Mouse (Mus musculus): Measurements from ENCODE around the gene Shroom2. TPM values are rescaled to one million over a fixed set of nuclear protein-coding genes. Genes with fewer than 3 reads are reported as not detected.
"Not testable (repeated sequence)": the region's sequence is repeated elsewhere in the genome, so short reads cannot be mapped to it uniquely, and the experiment has no call there.

The Shroom2 gene
- total and polyA plus RNA-seq, 2 experiments from 2014 or later = 120 to 294 TPM

- Histone ChIP-seq H3K27me3 (ENCODE audit: insufficient read depth, low read length) (no peaks in the 10 kb centered on the region), H3K9ac (replicated peaks; ENCODE audit: low read length) (no peak overlapping the region), H3K9me3 (ENCODE audit: low read length) (no peaks in the 10 kb centered on the region), H3K27ac (no peak overlapping the region), H3K4me1 (ENCODE audit: insufficient read depth, low read length) (no peaks in the 10 kb centered on the region), H3K4me2 (ENCODE audit: low read depth, low read length) (no peak overlapping the region), H3K4me3 (ENCODE audit: low read length) (no peak overlapping the region), H3K36me3 (ENCODE audit: insufficient read depth, low read length) (no peaks in the 10 kb centered on the region)
- DNase-seq (ENCODE audit: low spot score) (no peak), ATAC-seq (no peak)
- WGBS = 45% methylated on average over 2 of the region's 2 CpGs
- no peak for TF ChIP-seq CTCF (IDR thresholded peaks at IDR 0.05; ENCODE audit: low read depth)
Measured at GRCm38 (mm10) chrX:152745925-152746324, 23.3 kb downstream of the Shroom2 start.

- Histone ChIP-seq H3K4me1 (ENCODE audit: insufficient read depth, low read length) (no peaks in the 10 kb centered on the region), H3K27ac (no peak overlapping the region), H3K27me3 (ENCODE audit: insufficient read depth, low read length) (no peaks in the 10 kb centered on the region; the same call in 1 of the 2 replicates), H3K4me3 (ENCODE audit: low read length) (no peak overlapping the region), H3K4me2 (ENCODE audit: low read depth, low read length) (no peak overlapping the region), H3K9ac (replicated peaks; ENCODE audit: low read length) (no peak overlapping the region), H3K36me3 (ENCODE audit: insufficient read depth, low read length) (no peaks in the 10 kb centered on the region), H3K9me3 (ENCODE audit: low read length) (no peaks in the 10 kb centered on the region)
- ATAC-seq = no peak
- DNase-seq (ENCODE audit: low spot score) = no peak
- TF ChIP-seq CTCF (IDR thresholded peaks at IDR 0.05; ENCODE audit: low read depth) = no peak
Measured at GRCm38 (mm10) chrX:152743642-152744041, 25.6 kb downstream of the Shroom2 start.

- TF ChIP-seq CTCF (IDR thresholded peaks at IDR 0.05; ENCODE audit: low read depth) = no peak
- Histone ChIP-seq H3K9ac (replicated peaks; ENCODE audit: low read length) (no peak overlapping the region), H3K36me3 (ENCODE audit: insufficient read depth, low read length) (no peaks in the 10 kb centered on the region), H3K4me3 (ENCODE audit: low read length) (no peak overlapping the region), H3K4me1 (ENCODE audit: insufficient read depth, low read length) (no peaks in the 10 kb centered on the region), H3K9me3 (ENCODE audit: low read length) (no peaks in the 10 kb centered on the region), H3K4me2 (ENCODE audit: low read depth, low read length) (no peak overlapping the region), H3K27ac (no peak overlapping the region), H3K27me3 (ENCODE audit: insufficient read depth, low read length) (no peaks in the 10 kb centered on the region; the same call in 1 of the 2 replicates)
- WGBS = 65% methylated on average over 4 of the region's 4 CpGs
- ATAC-seq (no peak), DNase-seq (ENCODE audit: low spot score) (no peak)
Measured at GRCm38 (mm10) chrX:152738759-152739368, 30.4 kb downstream of the Shroom2 start.

GRCm38 (mm10) chrX:152738191-152738590, 31.1 kb downstream of the Shroom2 start:
- WGBS = 65% methylated on average over 2 of the region's 2 CpGs
- ATAC-seq = no peak
- H3K9me3 ChIP-seq (ENCODE audit: low read length) = no peaks in the 10 kb centered on the region

GRCm38 (mm10) chrX:152735283-152735682, 34.0 kb downstream of the Shroom2 start:
- no peak overlapping the region for H3K4me2 ChIP-seq (ENCODE audit: low read depth, low read length)
- DNase-seq (ENCODE audit: low spot score) (no peak), ATAC-seq (no peak)
- H3K27me3 ChIP-seq (ENCODE audit: insufficient read depth, low read length) = no peaks in the 10 kb centered on the region; the same call in 1 of the 2 replicates
- H3K36me3 ChIP-seq (ENCODE audit: insufficient read depth, low read length) = no peaks in the 10 kb centered on the region
- TF ChIP-seq CTCF (IDR thresholded peaks at IDR 0.05; ENCODE audit: low read depth) = no peak
- no peaks in the 10 kb centered on the region for H3K9me3 ChIP-seq (ENCODE audit: low read length)
- H3K4me1 ChIP-seq (ENCODE audit: insufficient read depth, low read length) = no peaks in the 10 kb centered on the region
- no peak overlapping the region for H3K9ac ChIP-seq (replicated peaks; ENCODE audit: low read length)
- H3K27ac ChIP-seq = no peak overlapping the region
- no peak overlapping the region for H3K4me3 ChIP-seq (ENCODE audit: low read length)

More at GRCm38 (mm10) chrX:152738191-152738590, 31.1 kb downstream of the Shroom2 start:
- Histone ChIP-seq H3K27me3 (ENCODE audit: insufficient read depth, low read length) (no peaks in the 10 kb centered on the region; the same call in 1 of the 2 replicates), H3K4me1 (ENCODE audit: insufficient read depth, low read length) (no peaks in the 10 kb centered on the region), H3K36me3 (ENCODE audit: insufficient read depth, low read length) (no peaks in the 10 kb centered on the region), H3K4me3 (ENCODE audit: low read length) (no peak overlapping the region), H3K27ac (no peak overlapping the region), H3K9ac (replicated peaks; ENCODE audit: low read length) (no peak overlapping the region), H3K4me2 (ENCODE audit: low read depth, low read length) (no peak overlapping the region)
- DNase-seq (ENCODE audit: low spot score) = no peak
- TF ChIP-seq CTCF (IDR thresholded peaks at IDR 0.05; ENCODE audit: low read depth) = no peak

GRCm38 (mm10) chrX:152716693-152717092, 52.6 kb downstream of the Shroom2 start:
- H3K9me3 ChIP-seq (ENCODE audit: low read length) = no peaks in the 10 kb centered on the region
- H3K4me2 ChIP-seq (ENCODE audit: low read depth, low read length) = no peak overlapping the region
- H3K4me3 ChIP-seq (ENCODE audit: low read length) = no peak overlapping the region
- H3K9ac ChIP-seq (replicated peaks; ENCODE audit: low read length) = no peak overlapping the region
- H3K4me1 ChIP-seq (ENCODE audit: insufficient read depth, low read length) = no peaks in the 10 kb centered on the region
- no peak for DNase-seq (ENCODE audit: low spot score)
- no peak for TF ChIP-seq CTCF (IDR thresholded peaks at IDR 0.05; ENCODE audit: low read depth)
- no peaks in the 10 kb centered on the region for H3K27me3 ChIP-seq (ENCODE audit: insufficient read depth, low read length)
- ATAC-seq = no peak
- H3K27ac ChIP-seq = no peak overlapping the region
- H3K36me3 ChIP-seq (ENCODE audit: insufficient read depth, low read length) = no peaks in the 10 kb centered on the region

GRCm38 (mm10) chrX:152710715-152711114, 58.5 kb downstream of the Shroom2 start:
- DNase-seq (ENCODE audit: low spot score); ATAC-seq: not testable (repeated sequence)
- WGBS = 48% methylated on average over 2 of the region's 2 CpGs

More at GRCm38 (mm10) chrX:152710715-152711114, 58.5 kb downstream of the Shroom2 start:
- H3K9ac ChIP-seq (replicated peaks; ENCODE audit: low read length); H3K36me3 ChIP-seq (ENCODE audit: insufficient read depth, low read length); H3K27ac ChIP-seq; H3K27me3 ChIP-seq (ENCODE audit: insufficient read depth, low read length); H3K4me3 ChIP-seq (ENCODE audit: low read length); H3K4me2 ChIP-seq (ENCODE audit: low read depth, low read length); H3K4me1 ChIP-seq (ENCODE audit: insufficient read depth, low read length); H3K9me3 ChIP-seq (ENCODE audit: low read length): not testable (repeated sequence)
